Mouse (Mus musculus) lung, postnatal 36 days (tissue): Measurements from ENCODE around the gene Gprc5d.

Experiments used
- DNase-seq: peaks from one replicate; pipeline ENCODE4 v3.0.0; 2022; ENCODE audit warnings: mixed read lengths

Gene Gprc5d

DNA sequence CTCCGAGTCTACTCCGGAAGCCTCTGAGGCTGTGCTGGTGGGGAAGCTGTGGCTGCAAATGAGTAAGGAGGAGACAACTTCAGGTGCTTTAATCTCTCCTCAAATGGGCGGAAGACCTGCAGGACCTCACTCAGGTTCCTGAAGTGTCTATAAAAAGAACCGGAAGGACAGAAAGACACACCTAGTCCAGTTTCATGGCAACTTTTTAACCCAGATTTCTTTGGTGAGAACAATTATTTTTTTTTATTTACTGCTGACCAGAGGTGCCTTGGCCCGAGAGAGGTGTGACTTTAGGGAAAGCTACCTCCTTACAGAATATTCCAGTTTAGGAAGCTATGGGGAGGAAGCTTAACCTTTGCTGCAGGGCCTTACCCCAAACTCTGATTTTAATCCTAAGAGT, at the start of gene Gprc5d:
TSS of gene Gprc5d (minus strand) at position 101 of the 400 bp plus-strand sequence.
- DNase-seq, result no peak

DNA sequence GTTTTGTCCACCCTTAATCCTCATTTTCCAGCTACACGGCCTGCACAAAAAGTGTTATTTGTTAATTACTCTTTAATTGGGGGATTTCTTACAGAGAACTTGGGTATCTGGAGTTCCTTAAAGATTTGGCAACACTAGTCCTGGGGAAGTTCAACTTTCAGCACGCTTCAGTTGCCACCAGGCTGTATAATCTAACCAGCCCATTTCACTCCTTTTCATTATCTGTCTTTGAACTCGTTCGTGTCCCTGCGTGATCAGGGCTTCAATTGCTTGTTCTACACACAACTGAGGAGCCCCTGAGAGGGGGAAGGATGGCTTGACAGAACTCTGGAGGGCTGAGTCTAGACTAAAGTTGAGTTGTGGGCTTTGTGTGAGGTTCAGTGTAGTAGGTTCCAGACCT, 48.6 kb upstream of the Gprc5d start:
- DNase-seq, result no peak

DNA sequence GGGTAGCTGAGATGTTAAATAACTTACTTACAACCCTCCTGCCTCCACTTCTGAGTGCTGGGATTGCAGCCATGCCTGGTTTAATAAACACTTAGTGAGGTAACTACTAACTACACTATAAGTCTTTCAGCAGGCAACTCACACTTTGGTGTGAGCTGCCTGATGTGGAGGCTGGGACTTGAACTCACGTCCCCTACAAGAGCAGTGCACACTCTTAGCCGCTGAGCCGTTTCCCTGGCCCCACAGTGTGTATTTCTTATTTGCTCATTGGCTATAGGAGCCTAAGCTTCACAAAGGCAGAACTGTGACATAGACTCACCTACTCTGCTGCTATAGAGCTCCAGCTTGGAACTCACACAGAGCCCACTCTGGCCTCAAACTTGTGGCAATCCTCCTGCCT, 48.2 kb upstream of the Gprc5d start:
- DNase-seq, result no peak

DNA sequence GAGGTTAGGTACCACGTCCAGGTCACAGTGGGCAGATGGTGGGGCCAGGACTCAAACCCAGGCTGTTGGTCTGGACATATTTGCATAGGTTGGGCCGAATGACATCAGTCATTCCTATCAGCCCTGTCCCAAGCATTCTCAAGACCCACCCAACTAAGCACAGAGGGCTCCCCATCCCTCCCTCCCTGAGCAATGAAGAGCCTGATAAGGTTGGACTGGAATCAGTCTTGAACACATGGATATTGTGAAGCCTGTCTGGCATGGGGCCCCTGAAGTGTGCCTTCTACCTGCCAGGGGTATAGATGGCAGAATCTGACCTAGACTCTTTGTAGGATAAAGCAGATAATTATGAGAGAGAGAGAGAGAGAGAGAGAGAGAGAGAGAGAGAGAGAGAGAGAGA, 47.6 kb upstream of the Gprc5d start:
- no peak for DNase-seq

DNA sequence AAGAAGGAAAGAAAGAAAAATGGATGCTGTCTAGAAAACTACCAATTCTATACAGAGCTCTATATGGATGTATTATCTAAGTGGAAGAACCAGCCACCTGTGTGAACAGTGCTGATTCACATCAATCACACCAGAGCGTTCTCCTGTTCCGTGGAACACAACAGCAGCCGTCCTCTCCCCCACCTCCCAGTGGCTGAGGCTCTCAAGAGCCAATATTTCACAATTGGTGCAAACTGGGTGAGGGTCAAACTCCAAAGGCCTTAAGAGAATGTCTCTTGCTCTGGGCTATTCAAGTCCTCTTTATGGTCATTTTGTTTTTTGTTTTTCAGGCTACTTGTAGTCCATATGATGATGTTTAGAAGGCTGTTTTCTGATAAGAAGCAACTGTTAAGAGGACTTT, 47.1 kb upstream of the Gprc5d start:
- no peak for DNase-seq

DNA sequence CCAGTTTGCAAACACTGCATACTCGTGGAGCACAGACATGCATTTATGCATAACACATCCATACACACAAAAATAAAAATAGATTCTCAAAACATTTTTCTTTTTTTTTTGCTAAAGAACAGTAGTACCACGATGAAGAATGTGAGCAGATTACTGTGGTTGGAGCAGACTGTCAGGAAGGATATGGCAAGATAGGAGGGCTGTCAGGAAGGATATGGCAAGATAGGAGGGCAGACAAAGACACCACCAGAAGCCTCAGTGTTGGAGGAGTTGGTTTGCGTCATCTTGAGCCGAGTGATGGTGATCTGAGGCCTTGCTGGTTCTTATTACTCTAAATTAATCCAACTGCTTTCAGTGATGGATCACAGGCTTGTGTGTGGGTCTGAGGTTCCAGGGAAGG, 44.8 kb upstream of the Gprc5d start:
- DNase-seq, result no peak

DNA sequence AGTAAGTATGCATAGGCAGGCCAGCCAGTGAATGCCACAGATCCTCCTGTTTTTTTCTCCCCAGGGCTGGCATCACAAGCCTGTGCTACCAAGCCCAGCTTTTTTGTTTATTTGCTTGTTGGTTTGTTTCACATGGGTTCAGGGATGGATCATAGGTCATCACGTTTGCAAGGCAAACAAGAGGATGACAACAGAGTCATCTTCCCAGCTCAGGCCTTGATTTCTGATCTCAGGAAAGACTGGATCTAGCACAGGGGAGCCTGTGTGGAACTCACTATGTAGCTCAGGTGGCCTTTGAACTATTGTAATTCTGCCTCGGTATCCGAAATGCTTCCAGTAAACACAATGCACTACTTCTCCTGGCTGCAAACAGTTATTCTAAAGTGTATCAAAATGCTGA, 44.2 kb upstream of the Gprc5d start:
- no peak for DNase-seq

DNA sequence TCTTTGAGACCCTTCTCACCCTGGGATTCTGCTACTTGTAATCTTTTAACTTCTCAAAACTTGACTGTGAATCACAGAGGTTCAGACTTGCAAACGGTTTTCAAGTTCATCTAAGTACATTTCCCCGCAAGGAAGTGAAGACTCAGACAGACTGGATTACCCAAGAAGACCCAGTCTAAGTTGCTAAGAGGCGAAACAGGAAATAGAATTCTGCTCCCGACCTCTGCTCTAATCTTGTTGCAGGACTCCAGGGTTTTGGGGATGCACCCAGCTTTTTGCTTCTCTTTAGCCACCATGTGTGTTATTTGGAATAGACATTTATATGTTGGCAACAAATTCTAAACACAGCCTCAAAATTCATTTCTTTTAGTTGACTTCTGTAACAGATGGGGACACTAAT, 43.3 kb upstream of the Gprc5d start:
- no peak for DNase-seq

DNA sequence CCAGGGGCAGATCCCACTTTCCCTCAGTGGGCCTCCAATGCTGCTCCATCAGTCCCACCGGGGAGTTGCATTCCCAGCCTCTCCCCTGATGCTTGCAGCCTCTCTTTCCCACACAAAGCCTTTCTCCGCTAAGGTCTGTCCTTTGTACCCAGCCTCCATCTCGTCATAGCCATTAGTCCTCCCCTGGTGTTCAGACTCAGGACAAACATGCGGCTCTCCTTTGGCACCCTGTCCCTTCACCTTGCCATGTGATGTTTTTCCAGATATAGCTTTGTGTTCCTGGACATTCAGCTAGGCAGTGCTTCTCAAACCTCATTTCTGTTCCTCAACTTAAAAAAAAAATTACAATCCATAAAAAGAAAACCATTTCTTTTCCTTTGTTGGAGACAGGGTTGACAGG, 40.4 kb upstream of the Gprc5d start:
- no peak for DNase-seq

DNA sequence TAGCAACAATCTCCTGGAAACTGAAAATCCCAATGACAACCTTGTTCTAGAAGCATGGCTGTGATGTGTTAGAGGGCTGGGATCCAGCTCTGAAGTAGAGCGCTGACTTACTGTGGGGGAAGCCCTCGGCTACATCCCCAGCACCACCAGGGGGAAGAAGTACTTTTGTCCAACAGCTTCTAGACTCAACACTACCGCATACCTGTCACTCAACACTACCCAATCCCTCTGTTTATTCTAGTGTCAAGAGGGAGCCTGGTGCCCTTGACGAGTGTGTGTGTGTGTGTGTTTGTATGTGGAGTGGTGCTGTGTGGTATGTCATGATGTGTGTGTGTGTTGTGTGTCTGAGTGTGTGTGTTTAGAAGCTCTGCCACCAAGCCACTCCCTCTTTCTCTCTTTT, 39.4 kb upstream of the Gprc5d start:
- DNase-seq, result peak; percentile 33

DNA sequence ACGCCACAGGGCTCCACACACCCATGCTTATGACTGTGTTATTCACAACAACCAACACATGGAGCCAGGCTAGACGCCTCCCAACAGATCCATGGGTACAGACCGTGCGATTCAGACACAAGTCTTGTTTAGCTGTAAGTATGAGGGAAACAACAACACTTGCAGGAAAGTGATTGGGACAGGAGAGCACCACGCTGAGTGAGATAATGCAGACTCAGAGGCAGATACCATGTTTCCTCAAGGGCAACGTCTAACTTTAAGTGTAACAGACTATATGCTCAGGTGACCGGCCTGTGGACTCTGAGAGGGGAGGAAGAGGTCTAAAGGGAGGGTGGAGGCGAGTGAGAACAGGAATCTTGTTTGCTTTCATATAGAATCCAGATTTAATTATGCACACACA, 38.5 kb upstream of the Gprc5d start:
- DNase-seq, result no peak

DNA sequence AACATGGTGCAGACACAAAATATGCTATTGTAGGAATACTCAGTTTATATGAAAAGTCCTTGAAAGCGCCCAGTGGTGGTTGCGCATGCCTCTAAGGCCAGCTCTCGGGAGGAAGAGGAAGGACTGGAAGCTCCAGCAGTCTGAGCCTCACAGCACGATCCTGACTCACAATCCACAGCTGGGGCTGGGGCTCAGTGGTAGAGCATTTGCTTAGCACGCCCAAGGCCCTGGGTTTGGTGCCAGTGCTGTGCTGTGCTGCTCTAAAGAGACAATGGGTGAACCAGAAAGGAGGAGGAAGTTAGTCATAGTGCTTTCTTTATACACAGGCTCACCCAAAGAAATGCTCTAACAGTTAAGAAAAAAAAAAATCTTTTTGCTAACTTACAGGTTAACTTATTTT, 35.6 kb upstream of the Gprc5d start:
- no peak for DNase-seq

DNA sequence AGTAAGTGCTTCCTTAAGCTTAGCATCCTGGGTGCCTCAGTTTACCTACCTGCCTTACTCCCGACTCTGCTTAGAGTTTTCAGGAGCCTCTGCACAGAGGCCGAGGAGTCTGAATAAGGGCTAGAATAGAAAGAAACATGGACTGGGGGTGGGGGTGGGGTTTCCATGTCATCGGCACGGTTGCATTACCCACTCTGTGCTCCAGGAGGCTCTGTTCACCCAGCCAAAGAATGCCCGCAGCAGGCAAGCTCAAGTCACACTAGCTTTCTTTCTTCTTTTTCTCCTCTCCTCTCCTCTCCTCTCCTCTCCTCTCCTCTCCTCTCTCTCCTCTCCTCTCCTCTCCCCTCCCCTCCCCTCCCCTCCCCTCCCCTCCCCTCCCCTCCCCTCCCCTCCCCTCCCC, 32.2 kb upstream of the Gprc5d start:
- DNase-seq, result peak; percentile 38

DNA sequence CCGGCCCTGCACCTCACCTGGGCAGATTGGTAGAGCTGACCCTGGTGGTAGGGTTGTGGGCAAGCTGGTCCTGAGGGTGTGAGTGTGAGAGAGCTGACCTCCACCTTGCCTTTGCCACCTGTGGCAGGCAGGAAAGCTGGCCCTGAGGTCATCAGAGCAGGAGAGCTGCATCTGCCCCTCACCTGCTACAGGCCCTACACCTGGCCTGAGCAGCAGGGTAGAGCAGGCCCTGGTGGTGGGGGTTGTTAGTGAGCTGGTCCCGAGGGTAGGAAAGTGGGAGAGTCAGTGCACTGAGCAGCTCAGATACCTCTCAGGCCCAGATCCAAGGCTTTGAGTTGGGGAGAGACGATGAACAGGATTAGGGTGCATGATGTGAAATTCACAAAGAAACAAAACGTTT, 31.6 kb upstream of the Gprc5d start:
- DNase-seq, result no peak

DNA sequence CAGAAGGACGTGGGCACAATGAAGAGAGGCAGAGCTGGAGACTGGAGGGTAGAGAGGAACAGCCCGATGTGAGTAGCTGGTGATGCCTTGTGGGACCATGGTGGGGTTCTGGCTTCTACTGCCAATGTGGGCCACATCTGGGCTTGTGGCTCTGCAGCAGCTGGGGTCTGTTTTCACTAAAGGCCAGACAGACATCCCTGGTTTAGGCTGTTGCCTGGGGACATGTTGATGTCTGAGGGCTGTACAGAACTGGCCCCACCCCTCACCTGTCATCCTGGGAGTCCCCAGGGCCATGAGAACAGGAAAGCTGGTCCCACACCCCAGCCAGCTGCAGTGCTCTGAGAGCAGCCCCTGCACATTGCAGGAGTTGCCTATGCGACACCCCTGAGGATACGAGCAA, 31.1 kb upstream of the Gprc5d start:
- DNase-seq, result no peak

DNA sequence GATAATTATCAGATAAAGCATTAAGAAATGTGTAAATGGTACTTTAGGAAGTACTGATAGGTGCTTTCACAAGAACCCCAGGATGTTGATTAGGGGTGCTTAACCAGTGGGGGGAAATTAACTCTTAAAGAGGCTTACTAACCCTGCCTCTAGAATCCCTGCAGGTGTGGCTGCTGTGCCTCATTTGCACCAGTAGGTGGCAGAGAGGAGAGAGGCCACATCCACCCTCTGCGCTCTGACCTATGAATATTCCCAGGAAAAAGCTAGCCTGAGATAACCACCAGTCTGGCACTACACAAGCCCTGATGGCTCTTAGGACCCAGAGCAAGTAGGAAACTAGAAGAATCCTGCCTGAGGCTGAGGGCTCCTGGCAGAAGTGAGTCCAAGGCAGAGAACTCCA, 30.4 kb upstream of the Gprc5d start:
- peak; percentile 40 for DNase-seq

DNA sequence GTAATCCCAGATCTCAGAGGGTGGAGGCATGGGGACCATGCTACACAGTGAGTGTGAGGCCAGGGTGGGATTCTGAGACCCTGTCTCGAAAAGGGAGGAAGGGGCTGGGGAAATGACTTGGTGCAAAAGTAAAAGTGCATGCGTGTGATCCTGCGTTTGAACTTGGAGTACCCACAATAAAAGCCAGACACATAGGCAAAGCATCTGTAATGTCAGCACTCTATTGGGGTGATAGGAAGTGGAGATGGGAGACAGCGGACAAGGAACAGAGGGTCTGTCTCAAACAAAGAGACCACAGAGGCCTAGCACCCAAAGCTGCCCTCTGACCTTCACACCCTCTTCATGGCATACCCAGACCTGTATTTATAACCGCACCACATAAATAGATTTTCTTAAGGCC, 27.9 kb upstream of the Gprc5d start:
- no peak for DNase-seq

DNA sequence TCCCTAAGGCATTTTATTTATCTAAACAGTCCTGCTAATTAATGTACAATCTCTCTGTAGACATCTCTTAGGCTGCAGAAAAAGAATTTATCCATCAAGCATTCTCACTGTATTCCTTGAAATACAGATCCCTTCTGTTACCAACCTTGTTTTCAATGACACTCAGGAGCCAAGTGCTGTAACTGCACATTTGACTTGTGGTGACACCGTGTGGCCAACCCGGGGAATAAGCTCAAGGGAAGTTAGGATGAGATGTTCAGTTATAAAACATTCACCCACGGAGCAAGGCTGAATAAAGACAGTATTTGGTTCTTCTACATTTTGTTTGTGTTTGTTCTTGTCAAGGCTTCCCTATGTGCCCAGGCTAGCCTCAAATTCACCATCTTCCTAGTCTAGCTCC, 26.4 kb upstream of the Gprc5d start:
- peak; percentile 40 for DNase-seq

DNA sequence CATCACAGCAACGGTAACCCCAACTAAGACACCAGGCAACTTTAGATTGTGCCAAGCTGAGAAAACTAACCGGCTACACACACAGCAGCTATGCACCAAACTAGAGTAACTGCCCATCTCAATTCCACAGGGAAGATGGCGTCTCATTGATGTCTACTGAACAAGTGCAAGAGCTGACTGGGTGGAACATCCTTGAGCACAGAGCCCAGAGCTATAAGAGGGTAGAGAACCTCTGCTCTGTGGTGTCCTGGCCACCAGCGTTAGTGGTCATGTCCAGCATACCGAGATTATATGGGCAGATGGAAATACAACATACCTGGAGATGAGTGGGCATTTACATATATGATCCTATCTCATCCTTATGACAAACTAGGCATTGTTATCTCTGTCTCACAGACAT, 25.1 kb upstream of the Gprc5d start:
- DNase-seq, result no peak

DNA sequence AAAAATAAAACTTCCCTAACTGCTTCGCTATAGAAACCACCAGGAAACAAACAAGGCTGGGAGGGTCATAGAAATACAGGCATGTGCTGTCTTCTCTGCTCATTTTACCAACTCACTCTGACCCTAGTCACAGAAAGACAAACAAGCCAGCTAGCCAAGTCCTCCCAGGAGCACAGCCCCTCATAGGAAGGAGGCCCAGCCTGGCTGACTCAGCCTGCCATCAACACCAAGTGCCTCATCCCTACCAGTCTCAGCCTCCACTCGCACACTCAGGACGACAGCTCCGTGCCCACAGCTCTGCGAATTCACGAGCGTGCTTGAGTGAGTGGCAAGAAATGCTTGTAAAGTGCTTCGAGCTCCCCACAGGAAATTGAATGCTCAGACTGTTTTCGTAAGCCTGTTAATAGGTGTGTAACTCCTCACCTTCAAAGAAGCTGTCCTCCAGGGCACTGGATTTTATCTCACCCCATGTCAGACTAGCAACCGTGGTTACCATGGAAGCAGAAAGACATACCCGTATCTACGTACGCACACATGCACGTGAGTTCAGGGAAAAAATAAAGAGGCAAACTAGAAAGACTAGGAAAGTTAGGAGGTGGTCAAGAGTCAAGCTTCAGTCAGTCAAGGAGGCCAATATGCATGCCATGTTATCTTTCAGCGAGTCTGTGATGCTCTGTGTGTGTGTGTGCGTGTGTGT, 23.5 kb upstream of the Gprc5d start:
- no peak for DNase-seq

DNA sequence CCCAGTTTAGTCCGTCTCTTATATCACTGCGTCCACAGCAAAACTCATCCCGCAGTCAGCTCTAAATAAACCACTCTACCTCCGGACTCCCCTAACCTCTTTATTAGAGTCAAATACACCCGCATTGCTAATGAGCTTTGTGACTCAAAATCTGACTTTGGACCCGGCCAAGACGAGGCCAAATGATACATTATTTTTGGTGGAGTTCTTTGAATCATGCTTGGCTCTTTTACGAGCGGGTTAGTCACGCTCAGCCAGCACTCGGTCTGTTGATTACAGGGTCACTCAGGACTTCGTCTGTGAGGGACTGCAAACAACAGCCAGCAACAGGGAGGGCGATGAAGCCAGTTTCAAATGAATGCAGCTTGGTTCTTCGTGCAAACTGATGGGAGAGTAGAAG, 20.7 kb upstream of the Gprc5d start:
- DNase-seq, result no peak

DNA sequence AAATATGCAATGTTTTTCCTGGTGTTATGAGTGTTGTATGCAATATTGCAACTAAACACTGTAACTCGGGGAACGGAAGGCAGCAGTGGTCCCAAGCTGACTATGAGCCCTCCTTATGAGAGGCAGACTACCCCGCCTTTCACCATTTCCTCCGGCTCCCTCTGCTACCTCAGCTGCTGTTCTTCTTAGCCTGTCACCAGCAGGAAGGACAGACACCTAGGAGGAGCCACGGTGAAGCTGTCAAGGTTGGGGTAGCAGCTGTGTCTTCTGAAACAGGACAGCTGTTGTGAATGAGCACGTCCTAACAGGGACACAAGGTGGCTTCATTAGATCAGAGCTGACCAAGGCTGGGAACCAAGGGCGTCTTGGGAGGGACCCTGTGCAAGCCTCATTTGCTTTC, 20.1 kb upstream of the Gprc5d start:
- no peak for DNase-seq

DNA sequence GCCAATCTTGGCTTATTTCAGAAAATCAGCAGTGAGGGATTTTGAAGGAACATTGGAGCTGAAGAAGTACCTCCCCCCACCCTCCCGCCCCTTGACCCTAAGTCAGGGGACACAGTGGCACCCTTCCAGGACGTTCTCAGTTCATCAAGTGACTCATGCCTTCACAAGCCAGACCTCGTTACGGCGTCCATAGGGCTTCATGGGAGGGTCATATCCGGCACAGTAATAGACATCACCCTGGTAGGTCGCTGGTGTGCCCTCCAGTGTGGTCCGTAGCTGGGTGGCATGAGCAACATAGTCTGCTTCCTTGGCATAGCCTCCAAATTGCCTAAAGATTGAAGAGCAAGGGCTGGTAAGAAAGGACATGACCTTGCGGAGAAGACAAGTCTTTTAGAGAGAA, 19.7 kb upstream of the Gprc5d start:
- DNase-seq, result peak; percentile 30

DNA sequence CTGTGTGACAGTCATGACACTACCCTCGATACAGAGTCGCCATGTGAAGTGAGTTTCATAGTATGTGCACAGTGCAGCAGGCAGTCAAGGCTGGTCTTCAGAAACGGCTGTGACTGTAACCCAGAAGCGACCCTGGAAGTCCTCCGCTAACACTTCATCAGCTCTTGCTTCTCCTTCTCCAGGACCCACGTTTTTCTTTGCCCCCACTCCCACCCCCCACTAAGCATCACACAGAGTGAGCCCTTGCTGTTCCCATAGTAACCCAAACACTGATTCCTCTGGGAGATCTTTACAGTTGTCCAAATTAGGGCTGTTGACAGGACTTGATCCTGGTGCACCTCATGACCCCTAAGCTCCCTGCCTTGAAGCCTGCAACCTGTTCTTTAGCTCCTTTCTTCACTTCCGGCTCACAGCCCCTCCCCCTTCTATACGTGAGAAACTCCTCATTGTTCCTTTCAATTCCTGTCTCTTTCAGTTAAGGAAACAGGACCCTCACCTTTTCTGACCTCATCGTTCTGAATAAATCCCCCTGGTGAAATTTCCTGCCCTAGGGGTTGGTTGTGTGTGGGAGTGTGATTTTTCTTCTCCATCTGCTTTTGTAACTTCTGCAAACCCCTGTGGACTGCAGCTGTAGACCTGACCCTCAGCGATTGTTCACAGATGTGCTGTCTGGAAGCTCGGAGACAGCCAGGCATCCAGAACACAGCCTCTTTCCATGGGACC, 18.5 kb upstream of the Gprc5d start:
- DNase-seq, result no peak

DNA sequence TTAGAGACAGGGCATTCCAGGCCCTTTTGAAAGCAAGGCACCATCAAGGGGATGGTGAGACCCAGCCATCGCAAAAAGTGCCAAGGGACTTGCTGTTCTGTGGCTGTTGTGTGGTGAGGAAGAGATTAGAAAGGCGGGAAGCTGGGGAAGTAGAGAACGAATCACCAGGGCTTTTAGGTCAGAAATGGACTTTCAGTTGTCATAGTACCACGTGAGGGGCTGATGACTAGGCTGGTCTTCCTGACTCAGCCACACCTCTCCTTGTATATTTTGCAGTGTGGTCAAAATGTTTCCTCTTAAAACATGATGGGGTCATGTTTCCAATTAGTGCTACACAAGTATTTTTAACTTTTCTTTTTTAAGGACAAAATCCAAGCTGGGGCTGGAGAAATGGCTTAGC, 17.7 kb upstream of the Gprc5d start:
- no peak for DNase-seq
